Mouse (Mus musculus): ENCODE data around the gene Thap7. TPM values are rescaled to one million over a fixed set of nuclear protein-coding genes. Genes with fewer than 3 reads are reported as not detected.

Gene Thap7
- total RNA-seq, 1 experiment from 2014 or later, result 40.7 TPM

GRCm38 (mm10) chr16:17488478-17489468, 42.2 kb downstream of the Thap7 start:
- peak; percentile 49 for DNase-seq

DNA sequence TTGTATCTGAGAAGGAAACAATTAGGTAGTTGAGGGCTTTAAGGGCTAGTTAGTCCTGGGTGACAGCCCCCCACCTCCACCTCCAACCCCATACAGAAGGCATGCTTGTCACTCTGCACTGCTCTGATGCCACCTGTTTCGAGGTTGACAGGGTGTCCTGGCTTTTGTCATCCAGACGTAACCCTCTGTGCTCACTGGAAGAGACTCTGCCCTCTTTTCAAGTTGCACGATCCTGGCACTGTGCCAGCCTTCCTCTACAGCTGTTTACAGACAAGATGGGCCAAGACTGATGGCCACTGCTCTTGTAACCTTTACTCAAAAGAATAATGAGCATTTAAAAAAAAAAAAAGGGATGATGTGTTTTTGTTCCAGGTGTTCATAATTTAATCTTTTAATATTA, 44.4 kb downstream of the Thap7 start:
- DNase-seq, result peak; percentile 63

GRCm38 (mm10) chr16:17481465-17481864, 49.5 kb downstream of the Thap7 start:
- no peak for DNase-seq

GRCm38 (mm10) chr16:17478331-17478943, 52.5 kb downstream of the Thap7 start:
- no peak for DNase-seq

Other genes with a start within 250 kb of the Thap7 start
- gene Serpind1, start 199.8 kb downstream of the Thap7 start, total RNA-seq (2021), result 0.24 and 4.8 TPM in 2 replicates
- 28.1 and 30.2 TPM in 2 replicates for gene Snap29, start 125.2 kb downstream of the Thap7 start, total RNA-seq (2021)
- gene Pi4ka, start 124.8 kb downstream of the Thap7 start, total RNA-seq (2021), result 87.2 and 88.9 TPM in 2 replicates
- gene Crkl, start 79.1 kb downstream of the Thap7 start, total RNA-seq (2021), result 30.2 and 33.7 TPM in 2 replicates
- 9.8 and 10.2 TPM in 2 replicates for gene Aifm3, start 41.5 kb downstream of the Thap7 start, total RNA-seq (2021)
- gene Lztr1, start 22.4 kb downstream of the Thap7 start, total RNA-seq (2021), result 70.0 and 74.9 TPM in 2 replicates
- 0.12 TPM in 1 of 2 replicates, not detected in the other for gene Lrrc74b, start 30.1 kb upstream of the Thap7 start, total RNA-seq (2021)
- 0.61 and 0.76 TPM in 2 replicates for gene P2rx6, start 30.7 kb upstream of the Thap7 start, total RNA-seq (2021)
- gene Slc7a4, start 52.1 kb upstream of the Thap7 start, total RNA-seq (2021), result 8.0 and 14.9 TPM in 2 replicates
- 28.0 and 33.7 TPM in 2 replicates for gene Smpd4, start 88.2 kb upstream of the Thap7 start, total RNA-seq (2021)
- gene Ccdc74a, start 115.3 kb upstream of the Thap7 start, total RNA-seq (2021), result 2.5 and 3.7 TPM in 2 replicates
- gene Med15, start 201.8 kb upstream of the Thap7 start, total RNA-seq (2021), result 74.8 and 76.0 TPM in 2 replicates
- 32.3 and 49.0 TPM in 2 replicates for gene Klhl22, start 228.5 kb upstream of the Thap7 start, total RNA-seq (2021)

Data from adrenal gland, postnatal 25 days (tissue).